Comparison of ENCODE assay signal across 9 mouse cellular contexts in genomic region chr2:94264006-94264405, GRCm38 (mm10).
A peak's percentile ranks its signal among the peaks of the same experiment; 100 is the strongest.
DNase-seq lines count a peak whose midpoint lies in the region; ATAC-seq and TF ChIP-seq lines count a peak whose summit lies in the region.
"Had no signal": no experiment of that assay in that cellular context is flagged by ENCODE, and none has a peak within 500 bp of the region (broad histone marks: within the 10 kb centered on the region; RNA-seq: fewer than 3 reads in every experiment).

No protein-coding gene starts in this region.

- H3K27ac ChIP-seq in heart, embryonic 11.5 days (ENCODE audit: low read depth, low read length) = no peak overlapping the region; the same call in 1 of the 2 replicates
- H3K27ac ChIP-seq in testis, adult 2 months (ENCODE audit: control insufficient read depth, insufficient read depth, low read depth, low read length) = no peak overlapping the region
- H3K27ac ChIP-seq in liver, embryonic 13.5 days = no peak overlapping the region
- H3K27ac ChIP-seq: liver, embryonic 14.5 days had no signal

- TF ChIP-seq CTCF in testis, adult 2 months (IDR thresholded peaks at IDR 0.05; ENCODE audit: control insufficient read depth, insufficient read depth, insufficient replicate concordance, low read depth, low read length) = no peak

- H3K4me2 ChIP-seq in heart, embryonic 11.5 days = peak overlapping the region; percentile 74
- H3K4me2 ChIP-seq in liver, embryonic 13.5 days = peak overlapping the region; percentile 8; the same call in 1 of the 2 replicates

- TF ChIP-seq POLR2A in testis, adult 2 months (IDR thresholded peaks at IDR 0.05; ENCODE audit: control insufficient read depth, low read depth, low read length) = no peak

- no peak for DNase-seq in heart, adult 18-20 months
- no peak for DNase-seq in testis, postnatal 14 days (ENCODE audit: low spot score)
- no peak for DNase-seq in liver, embryonic 13.5 days
- no peak for DNase-seq in gastrocnemius, adult 8-10 months (ENCODE audit: low spot score in 2 of 2)
- DNase-seq in adrenal gland, postnatal 14 days = no peak

- no peaks in the 10 kb centered on the region for H3K9me3 ChIP-seq in heart, embryonic 11.5 days (replicated peaks; ENCODE audit: control insufficient read depth, low read length)
- no peaks in the 10 kb centered on the region for H3K9me3 ChIP-seq in liver, embryonic 13.5 days (replicated peaks)

- H3K4me1 ChIP-seq in heart, embryonic 11.5 days (ENCODE audit: control insufficient read depth, insufficient read depth, low read length) = peaks cover 18% of the 10 kb centered on the region
- peaks cover 24% of the 10 kb centered on the region for H3K4me1 ChIP-seq in testis, adult 2 months (ENCODE audit: control insufficient read depth, insufficient read depth, low read length)
- peaks cover 16% of the 10 kb centered on the region for H3K4me1 ChIP-seq in liver, embryonic 13.5 days (replicated peaks)

- no peak for ATAC-seq in heart, embryonic 11.5 days (replicated peaks; ENCODE audit: insufficient number of reproducible peaks, low FRiP score, low TSS enrichment)
- ATAC-seq in liver, embryonic 13.5 days (ENCODE audit: low read depth) = no peak
- ATAC-seq in CD4-positive, CD25-positive, alpha-beta regulatory T cell, adult 4 months = no peak

- H3K27me3 ChIP-seq in heart, embryonic 11.5 days (ENCODE audit: control insufficient read depth, insufficient read depth, low read length) = peaks cover 3% of the 10 kb centered on the region; the same call in 1 of the 2 replicates
- H3K27me3 ChIP-seq in testis, adult 2 months (ENCODE audit: control insufficient read depth, insufficient read depth, low read length) = no peaks in the 10 kb centered on the region
- H3K27me3 ChIP-seq in liver, embryonic 13.5 days = peaks cover 56% of the 10 kb centered on the region

- H3K9ac ChIP-seq in heart, embryonic 11.5 days (ENCODE audit: low read depth, low read length) = peak overlapping the region; percentile 66
- no peak overlapping the region for H3K9ac ChIP-seq in liver, embryonic 13.5 days
- H3K9ac ChIP-seq: liver, embryonic 14.5 days had no signal

- WGBS in heart, embryonic 11.5 days (ENCODE audit: insufficient replicate concordance) = 0% methylated on average over 2 of the region's 2 CpGs
- WGBS in liver, embryonic 13.5 days (ENCODE audit: insufficient replicate concordance) = 0% methylated on average over 2 of the region's 2 CpGs

- H3K36me3 ChIP-seq in heart, embryonic 11.5 days (ENCODE audit: control insufficient read depth, insufficient read depth, low read length) = no peaks in the 10 kb centered on the region
- H3K36me3 ChIP-seq in testis, adult 2 months (ENCODE audit: control insufficient read depth, insufficient read depth, low read length) = no peaks in the 10 kb centered on the region
- no peaks in the 10 kb centered on the region for H3K36me3 ChIP-seq in liver, embryonic 13.5 days

- peak overlapping the region; percentile 43 for H3K4me3 ChIP-seq in heart, embryonic 11.5 days (ENCODE audit: low read depth, low read length)
- H3K4me3 ChIP-seq in testis, adult 2 months (ENCODE audit: control insufficient read depth, low read depth, low read length) = peak overlapping the region; percentile 50
- no peak overlapping the region for H3K4me3 ChIP-seq in liver, embryonic 13.5 days (replicated peaks)
